Mouse (Mus musculus) v-Abl transformed pro-B cells (cell line): ENCODE results near the gene Gm8127.
"Not testable (repeated sequence)": the region's sequence is repeated elsewhere in the genome, so short reads cannot be mapped to it uniquely, and the experiment has no call there.

ENCODE experiments used
- in situ Hi-C, 2 experiments: fragments of 400-800 bp; cut with MboI; formaldehyde crosslinking; loops; one replicate each; pipeline ENCODE4 v1.15.1; 2025; ENCODE audit not compliant: unreplicated experiment in 2 of 2

The Gm8127 gene

DNA sequence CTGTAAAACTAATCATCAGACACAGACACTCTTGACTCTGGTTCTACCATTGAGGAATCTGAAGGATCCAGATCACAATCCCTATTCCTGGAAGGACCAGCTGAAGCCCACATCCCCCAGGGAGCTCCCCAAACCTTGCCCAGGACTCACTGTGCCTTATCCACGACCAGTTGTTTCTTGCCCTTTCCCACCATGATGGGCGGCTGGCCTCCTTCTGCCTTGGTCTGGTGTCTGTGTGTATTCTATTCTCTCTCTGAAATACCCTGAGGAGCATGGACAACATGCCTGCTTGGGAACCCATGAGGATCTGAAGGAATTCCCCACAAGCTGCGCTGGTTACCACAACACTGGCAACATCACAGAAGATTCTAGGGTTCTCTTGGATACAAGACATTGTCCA lies at the start of gene Gm8127:
Gene Gm8127 (minus strand): TSS at position 330 of the 400 bp plus-strand sequence.
- in situ Hi-C loops = not testable (repeated sequence)

DNA sequence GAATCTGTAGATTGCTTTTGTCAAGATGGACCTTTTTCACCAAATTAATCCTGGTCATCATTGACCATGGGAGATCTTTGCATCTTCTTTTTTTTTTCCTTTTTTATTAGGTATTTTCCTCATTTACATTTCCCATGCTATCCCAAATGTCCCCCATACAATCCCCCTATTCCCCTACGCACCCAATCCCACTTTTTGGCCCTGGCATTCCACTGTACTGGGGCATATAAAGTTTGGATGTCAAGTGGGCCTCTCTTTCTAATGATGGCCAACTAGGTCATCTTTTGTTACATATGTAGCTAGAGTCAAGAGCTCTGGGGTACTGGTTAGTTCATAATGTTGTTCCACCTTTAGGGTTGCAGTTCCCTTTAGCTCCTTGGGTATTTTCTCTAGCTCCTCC lies 44.0 kb upstream of the Gm8127 start:
- in situ Hi-C loops = not testable (repeated sequence)

DNA sequence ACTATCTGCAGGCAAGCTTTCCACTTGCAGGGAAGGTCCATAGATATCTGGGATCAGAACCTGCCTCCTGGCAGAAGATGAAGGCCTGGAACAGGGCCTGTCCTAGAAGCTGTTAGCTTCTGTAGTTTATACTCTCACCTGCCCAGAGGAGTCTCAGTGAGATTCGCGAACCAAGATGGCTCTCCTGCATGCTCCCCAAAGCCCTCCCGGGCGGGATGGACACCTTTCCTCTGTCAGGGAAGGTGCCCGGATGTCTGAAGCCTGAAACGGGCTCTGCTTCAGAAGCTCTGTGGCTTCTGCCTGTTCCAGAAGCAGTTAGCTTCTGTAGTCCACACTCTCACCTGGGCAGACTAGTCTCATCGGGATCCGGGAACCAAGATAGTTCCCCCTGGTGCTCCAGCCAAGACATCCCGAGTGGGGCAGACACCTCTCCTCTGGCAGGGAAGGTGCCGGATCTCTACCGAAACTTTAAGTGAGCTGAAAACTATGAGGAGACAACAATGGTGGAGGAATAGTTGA lies 37.8 kb upstream of the Gm8127 start:
- in situ Hi-C loops = not testable (repeated sequence)

DNA sequence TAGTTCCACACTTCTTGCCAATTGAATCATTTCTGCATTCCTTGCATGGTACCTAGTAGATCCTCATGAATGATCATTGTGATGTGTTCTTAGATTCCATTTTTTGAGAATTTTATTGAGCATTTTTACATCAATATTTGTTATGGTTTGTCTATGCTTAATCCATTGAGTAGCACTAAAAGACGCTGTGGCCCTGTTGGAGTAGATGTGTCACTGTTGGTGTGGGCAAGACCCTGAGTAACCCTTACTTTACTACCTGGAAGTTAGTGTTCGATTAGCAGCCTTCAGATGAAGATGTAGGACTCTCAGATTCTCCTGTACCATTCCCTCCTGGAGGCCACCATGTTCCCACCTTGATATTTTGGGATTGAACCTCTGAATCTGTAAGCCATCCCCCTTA lies 35.0 kb upstream of the Gm8127 start:
- in situ Hi-C loops = not testable (repeated sequence)

DNA sequence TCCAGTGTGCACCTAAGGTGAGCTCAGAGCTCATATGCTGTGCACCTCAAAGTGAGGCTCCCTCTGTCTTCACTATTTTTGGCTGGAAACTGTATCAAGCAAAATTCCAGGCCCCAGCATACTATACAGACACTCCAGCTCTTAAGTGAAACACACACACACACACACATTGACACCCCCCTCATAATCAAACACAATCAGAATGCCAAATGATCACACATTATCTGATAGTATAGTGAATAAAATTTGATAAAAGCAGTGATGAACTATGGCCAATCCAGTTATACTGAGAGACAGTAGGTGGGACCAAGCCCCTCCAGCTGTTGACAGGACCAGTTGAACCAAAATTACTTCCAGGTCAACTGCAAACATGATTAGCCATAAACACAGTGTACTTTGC lies 25.9 kb upstream of the Gm8127 start:
- in situ Hi-C loops = not testable (repeated sequence)

DNA sequence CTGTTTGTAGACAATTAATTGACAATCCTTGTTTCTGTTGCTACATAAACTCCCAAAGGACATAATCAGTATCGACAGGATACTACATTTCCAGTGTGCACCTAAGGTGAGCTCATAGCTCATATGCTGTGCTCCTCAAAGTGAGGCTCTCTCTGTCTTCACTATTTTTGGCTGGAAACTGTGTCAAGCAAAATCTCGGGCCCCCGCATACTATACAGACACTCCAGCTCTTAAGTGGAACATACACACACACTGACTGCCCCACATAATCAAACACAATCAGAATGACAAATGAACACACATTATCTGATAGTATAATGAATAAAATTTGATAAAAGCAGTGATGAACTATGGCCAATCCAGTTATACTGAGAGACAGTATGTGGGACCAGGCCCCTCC lies 15.0 kb downstream of the Gm8127 start:
- in situ Hi-C loops = not testable (repeated sequence)

DNA sequence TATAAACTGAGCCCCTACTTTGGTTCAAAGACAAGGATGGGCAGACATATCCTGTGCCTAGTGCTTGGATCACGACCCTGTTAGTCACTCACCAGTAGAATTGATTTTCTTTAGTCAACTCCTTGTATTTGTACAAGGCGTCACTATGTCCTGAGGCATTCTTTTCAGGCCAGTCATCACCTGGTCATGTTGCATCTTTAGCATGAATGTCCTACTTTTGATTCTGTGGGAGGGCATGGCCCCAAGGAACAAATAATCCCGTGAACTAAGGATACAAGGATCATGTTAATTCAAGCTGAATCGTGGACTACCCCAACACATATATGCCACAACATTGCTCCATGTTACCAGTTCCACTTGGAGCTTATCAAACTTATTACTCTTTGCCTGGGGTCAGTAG lies 15.5 kb downstream of the Gm8127 start:
- in situ Hi-C loops = not testable (repeated sequence)

DNA sequence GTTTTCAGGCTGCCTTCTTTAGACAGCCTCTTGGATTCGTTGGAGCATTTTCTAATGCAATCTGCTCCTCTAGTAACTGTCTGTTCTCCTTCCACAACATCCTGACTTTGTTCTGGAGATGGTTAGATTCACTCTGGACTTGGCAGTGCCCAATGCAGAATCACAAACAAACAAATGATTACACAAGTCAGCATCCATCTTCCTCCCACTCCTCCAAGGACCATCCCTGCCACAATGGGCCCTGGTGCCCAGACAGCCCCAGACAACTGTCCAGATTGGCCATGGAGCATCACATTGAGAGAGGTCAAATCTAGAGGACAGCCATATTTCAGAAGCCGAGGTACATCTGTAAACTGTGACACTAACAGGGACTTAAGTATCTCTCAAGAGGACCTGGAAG lies 16.2 kb downstream of the Gm8127 start:
- in situ Hi-C loops = not testable (repeated sequence)

DNA sequence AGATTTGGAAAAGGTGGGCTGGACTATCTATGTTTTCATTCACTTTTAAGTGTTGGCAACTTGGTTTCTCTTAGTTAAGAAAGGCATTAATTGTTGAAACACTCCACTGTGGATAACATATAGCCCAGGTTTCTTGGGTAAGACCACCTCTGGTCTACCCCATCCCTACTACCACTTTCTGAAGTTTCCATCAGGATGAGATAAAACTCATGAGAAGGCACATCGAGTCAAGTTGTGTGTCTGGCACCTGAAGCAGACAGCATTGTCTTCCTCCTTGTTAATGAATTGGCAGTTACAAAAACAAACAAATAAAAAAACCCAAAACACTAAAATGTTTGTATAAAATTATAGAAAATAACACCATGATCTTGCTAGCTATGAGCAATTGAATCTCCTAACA lies 17.9 kb downstream of the Gm8127 start:
- in situ Hi-C loops = not testable (repeated sequence)

DNA sequence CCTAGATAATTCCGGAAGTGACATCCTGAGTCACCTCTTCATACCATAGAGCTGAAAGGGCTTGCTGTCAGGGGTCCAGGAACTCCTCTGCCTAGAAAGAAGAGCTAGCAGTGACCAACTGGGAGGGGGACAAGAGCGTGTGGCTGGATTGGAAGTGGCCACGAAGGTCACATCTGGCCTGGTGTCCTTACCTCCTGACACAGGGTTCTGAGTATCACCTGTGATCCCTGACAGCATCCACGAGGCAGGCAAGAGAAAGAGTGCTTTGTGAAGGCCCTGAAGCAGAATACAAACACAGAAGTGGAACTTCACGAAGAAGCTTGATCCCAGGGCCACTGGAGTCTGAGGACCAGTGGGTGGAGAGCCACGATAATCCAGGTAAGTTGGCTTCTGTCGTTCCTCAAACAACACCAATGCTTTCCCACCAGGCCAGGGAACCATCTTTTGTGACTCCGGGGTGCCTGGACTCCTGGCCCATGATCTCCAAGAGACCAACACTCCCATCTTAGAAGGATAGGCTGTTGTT lies 18.6 kb downstream of the Gm8127 start, which contains the start of gene Gm9732:
Gene Gm9732 (plus strand): TSS at position 51 of the 526 bp plus-strand sequence.
- in situ Hi-C loops = not testable (repeated sequence)

DNA sequence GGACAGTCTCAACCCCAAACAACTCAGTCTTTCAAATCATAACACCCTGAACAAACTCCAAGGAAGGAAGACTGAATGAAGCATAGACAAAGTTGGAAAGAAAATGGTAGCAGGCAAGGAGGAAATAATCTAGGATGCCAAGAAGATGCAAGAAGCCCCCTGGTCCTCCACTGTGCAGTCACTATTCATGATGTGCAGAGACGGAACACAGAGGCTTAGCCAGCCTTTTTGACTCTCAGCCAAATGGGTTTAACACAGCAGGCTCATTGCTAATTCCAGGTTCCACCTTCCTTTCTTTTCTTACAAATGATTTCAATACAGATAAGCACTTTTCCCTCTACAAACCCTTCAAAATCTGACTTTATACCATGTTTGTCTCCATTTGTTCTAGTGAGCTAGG lies 20.5 kb downstream of the Gm8127 start:
- in situ Hi-C loops = not testable (repeated sequence)

DNA sequence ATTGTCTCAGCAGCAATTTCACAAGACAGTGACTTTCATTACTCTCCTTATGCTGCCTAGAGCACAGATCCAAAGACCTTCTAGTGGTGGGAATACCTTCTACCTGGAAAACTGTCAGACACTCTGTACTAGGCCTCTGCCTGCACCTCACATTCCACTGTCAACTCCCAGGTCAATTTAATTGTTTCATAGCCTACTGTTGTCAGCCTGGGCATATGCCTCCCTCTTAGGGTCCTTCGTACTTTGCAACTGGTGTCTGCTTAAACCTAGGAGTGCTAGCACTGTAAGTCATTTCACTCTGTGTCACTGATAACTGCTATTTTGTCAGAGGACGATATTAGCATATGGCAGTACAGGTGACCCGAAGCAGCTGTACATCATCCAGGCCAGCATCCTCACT lies 24.4 kb downstream of the Gm8127 start:
- in situ Hi-C loops = not testable (repeated sequence)

DNA sequence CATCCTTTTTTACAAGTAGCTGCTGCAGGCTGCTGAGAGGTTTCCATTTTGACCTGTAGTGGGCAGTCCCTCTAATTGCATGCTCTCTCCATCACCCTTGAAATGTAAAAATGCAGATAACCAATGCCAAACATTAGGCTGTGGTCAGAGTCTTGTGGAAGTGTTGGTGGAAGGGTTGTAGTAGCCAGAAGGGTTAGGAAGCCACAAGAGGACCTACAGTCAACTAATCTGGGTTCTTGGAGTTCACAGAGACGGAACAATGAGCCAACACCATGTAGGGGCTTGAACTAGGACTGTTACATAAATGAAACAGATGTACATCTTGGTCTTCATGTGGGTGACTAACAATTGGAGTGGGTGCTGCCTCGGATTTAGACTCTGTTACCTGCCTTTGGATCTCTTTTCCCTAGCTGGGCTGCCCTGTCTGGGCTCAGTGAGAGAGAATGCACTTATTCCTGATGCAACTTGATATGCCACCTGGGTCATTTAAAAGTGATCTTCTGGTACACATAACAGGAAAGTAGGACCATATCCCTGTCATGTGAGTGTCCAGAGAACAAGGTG lies 25.0 kb downstream of the Gm8127 start:
- in situ Hi-C loops = not testable (repeated sequence)

DNA sequence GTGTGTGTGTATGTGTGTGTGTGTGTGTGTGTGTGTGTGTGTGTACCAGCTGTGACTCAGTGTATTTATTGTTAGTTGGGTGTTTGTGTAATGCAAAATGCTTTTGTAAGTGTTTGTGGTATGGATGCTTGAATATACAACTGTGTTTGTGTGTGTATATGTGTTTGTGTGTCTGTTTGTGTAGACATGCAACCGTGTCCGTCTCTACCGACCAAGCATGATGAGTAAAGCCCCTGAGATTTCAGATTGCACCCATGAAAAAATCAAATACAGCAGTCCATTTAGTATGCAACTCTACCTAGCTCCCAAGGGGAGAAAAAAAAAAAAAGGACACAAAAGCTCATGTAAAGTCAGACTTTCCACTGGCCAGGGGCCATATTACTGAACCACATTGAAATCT lies 30.2 kb downstream of the Gm8127 start:
- in situ Hi-C loops = not testable (repeated sequence)

DNA sequence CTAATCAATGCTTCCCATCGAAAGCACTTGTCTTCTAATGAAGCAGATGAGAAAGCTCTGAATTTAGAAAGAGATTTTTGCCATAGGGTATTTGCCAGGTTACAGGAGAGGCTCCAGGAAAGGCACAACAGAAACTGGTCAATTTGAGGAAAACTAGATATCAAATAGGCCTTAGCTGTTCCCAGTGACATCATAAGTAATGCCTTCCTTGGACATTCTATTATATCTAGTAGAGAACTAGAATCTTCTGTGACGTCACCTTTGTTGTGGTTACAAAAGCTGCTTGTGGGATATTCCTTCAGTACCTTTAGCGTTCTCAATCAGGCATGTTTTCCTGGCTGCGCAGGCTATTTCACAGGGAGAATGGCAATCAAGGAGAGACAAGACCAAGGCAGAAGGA lies 35.3 kb downstream of the Gm8127 start, which contains the start of gene Gm8126:
Gene Gm8126 (plus strand): TSS at position 301 of the 400 bp plus-strand sequence.
- in situ Hi-C loops = not testable (repeated sequence)

DNA sequence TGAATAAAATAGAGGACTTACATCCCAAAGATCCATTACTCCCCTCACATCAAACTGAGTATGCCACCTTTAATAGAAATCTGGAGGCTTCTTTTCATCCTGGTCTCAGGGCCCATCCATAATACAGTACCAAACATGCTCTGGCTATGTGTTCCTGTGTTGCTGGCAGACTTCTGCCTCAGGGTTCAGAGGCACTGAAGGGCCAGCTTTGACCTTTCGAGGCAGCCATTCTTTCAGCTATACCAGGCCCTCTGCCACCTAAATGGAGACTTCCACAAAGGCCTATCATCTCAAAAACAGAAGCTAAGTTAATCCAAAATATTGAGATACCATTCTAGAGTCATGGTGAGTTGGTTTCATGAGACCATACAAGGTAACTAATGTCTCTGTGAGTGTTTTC lies 37.1 kb downstream of the Gm8127 start:
- in situ Hi-C loops = not testable (repeated sequence)

DNA sequence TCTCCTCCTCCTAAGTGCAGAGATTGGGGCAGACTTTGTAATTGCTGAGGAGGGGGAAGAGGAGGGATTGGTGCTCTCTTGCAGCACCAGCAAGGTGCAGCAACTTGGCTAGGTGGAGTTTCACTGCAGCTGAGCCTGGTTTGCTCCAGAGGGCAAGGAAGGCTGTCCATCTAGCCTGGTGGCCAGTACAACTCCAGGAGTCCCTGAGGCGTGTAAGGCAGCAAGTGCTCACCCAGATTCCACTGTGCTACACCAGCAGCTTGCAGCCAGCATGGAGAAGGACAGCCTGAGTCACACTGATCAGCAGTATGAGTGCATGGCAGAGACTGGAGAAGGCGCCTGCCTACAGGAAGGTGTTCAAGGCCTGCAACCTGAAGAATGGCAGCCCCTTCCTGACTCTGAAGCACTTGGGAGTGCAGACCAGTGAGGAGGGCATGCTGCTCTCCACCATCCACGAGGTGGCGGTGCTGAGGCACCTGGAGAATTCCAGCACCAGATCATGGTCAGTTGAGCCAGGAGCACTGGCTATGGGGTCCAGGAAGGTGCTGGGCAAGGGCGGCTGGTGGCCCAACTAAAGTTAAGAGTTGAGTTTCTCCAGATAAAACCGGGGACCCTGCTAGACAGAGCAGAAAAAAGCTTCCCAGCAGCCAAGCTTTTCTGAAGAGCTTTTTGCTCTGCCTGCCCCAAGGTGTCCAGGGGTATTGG lies 42.9 kb downstream of the Gm8127 start:
- in situ Hi-C loops = not testable (repeated sequence)

DNA sequence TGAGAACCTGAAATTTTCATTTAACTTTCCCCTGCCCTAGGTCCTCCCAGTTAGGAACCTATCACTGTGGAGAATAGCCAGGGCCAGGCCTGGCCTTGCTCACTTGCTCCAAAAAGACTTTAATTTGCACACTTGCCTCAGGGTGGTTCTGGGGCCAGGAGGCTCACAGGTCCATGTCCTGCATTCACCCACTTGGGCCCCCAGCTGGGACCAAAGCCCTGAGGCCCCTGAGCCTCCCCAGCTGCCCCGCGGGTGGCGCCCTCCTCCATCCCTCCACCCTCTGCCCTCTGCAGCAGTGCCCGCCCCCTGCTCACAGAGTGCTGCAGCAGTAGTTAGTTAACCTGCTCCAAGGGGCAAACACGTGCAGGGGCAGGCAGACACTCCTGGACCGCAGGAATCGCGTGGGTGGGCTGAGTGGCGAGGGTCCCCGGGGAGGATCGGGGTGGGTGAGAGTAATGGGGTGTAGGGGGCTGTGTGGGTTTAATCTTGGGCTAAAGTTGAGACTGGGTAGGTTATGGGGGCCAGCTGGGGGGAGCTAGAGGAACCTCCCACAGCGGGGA lies 43.9 kb downstream of the Gm8127 start:
- in situ Hi-C loops = not testable (repeated sequence)
